In the genomic region with DNA sequence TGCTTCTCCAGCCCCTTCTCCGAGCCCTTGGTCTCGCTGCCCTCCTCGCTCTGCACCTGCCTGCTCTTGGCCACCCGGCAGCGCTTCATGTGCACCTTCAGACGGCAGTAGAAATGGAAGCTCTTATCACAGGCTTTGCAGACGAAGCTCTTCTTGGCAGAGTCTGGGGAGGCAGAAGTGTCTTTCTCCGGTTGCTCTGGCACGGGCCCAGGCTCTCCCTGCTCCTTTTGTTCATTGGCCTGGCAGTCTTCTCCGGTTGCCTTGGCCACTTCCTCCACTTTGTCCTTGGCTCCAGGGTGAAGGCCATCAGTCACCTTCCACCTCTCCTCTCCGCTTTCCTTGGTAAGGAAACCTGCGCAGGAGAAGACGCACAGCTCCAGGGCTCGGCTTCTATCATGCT, we compare ENCODE assay signal across 21 mouse cellular contexts. TPM values are rescaled to one million over a fixed set of nuclear protein-coding genes. Genes with fewer than 3 reads are reported as not detected.
DNase-seq lines count a peak whose midpoint lies in the region; ATAC-seq and TF ChIP-seq lines count a peak whose summit lies in the region.
"Had no signal": no experiment of that assay in that cellular context is flagged by ENCODE, and none has a peak within 500 bp of the region (broad histone marks: within the 10 kb centered on the region; RNA-seq: fewer than 3 reads in every experiment).

No protein-coding gene starts in this region.

- H3K4me2 ChIP-seq in midbrain, embryonic 11.5 days = no peak overlapping the region
- no peak overlapping the region for H3K4me2 ChIP-seq in midbrain, embryonic 15.5 days
- H3K4me2 ChIP-seq: forebrain, embryonic 12.5 days; heart, embryonic 13.5 days; intestine, embryonic 15.5 days had no signal

- ATAC-seq in midbrain, embryonic 11.5 days (ENCODE audit: low FRiP score) = no peak
- no peak for ATAC-seq in midbrain, embryonic 15.5 days (replicated peaks)
- ATAC-seq: intestine, embryonic 15.5 days; midbrain, embryonic 16.5 days had no signal

- TF ChIP-seq CTCF in cerebellum, adult 2 months (IDR thresholded peaks at IDR 0.05; ENCODE audit: borderline replicate concordance, insufficient read depth, low read depth, low read length) = no peak

- H3K4me3 ChIP-seq in midbrain, embryonic 11.5 days (ENCODE audit: low read depth, low read length) = no peak overlapping the region
- H3K4me3 ChIP-seq in midbrain, embryonic 15.5 days = no peak overlapping the region
- no peak overlapping the region for H3K4me3 ChIP-seq in cerebellum, adult 2 months (replicated peaks; ENCODE audit: insufficient read depth, low read depth, low read length)
- H3K4me3 ChIP-seq: forebrain, embryonic 12.5 days; heart, embryonic 13.5 days; hindbrain, embryonic 10.5 days; intestine, embryonic 15.5 days had no signal

- H3K4me1 ChIP-seq in midbrain, embryonic 11.5 days (ENCODE audit: control insufficient read depth, insufficient read depth, low read length) = no peaks in the 10 kb centered on the region
- H3K4me1 ChIP-seq in midbrain, embryonic 15.5 days = no peaks in the 10 kb centered on the region
- H3K4me1 ChIP-seq in cerebellum, adult 2 months (ENCODE audit: control insufficient read depth, insufficient read depth, low read length) = peaks cover 38% of the 10 kb centered on the region
- H3K4me1 ChIP-seq: intestine, embryonic 15.5 days had no signal

- WGBS in midbrain, embryonic 11.5 days = 93% methylated on average over 14 of the region's 14 CpGs
- WGBS in midbrain, embryonic 15.5 days = 89% methylated on average over 14 of the region's 14 CpGs
- 52% methylated on average over 14 of the region's 14 CpGs for WGBS in cerebellum, adult 2 months

- no peak for TF ChIP-seq POLR2A in cerebellum, adult 2 months (IDR thresholded peaks at IDR 0.05; ENCODE audit: borderline replicate concordance, insufficient read depth, low read length)

- H3K27me3 ChIP-seq in midbrain, embryonic 11.5 days (ENCODE audit: control insufficient read depth, insufficient read depth, low read length) = no peaks in the 10 kb centered on the region
- H3K27me3 ChIP-seq in midbrain, embryonic 15.5 days (replicated peaks) = no peaks in the 10 kb centered on the region
- no peaks in the 10 kb centered on the region for H3K27me3 ChIP-seq in cerebellum, adult 2 months (ENCODE audit: control insufficient read depth, insufficient read depth, low read length)
- H3K27me3 ChIP-seq: forebrain, embryonic 12.5 days; heart, embryonic 13.5 days; intestine, embryonic 15.5 days had no signal

- no peak overlapping the region for H3K27ac ChIP-seq in midbrain, embryonic 11.5 days (ENCODE audit: low read depth, low read length)
- no peak overlapping the region for H3K27ac ChIP-seq in midbrain, embryonic 15.5 days
- H3K27ac ChIP-seq in cerebellum, adult 2 months (ENCODE audit: insufficient read depth, low read length) = no peak overlapping the region
- H3K27ac ChIP-seq: forebrain, embryonic 12.5 days; heart, embryonic 13.5 days; hindbrain, embryonic 10.5 days; intestine, embryonic 15.5 days; kidney, postnatal 0 days; macrophage; stomach, postnatal 0 days had no signal

- DNase-seq in midbrain, embryonic 11.5 days (ENCODE audit: low spot score, missing footprints) = peak; percentile 23
- DNase-seq in adrenal gland, postnatal 36 days = peak; percentile 30 to 42
- peak; percentile 74 to 79 for DNase-seq in cerebellum, adult 2 months
- peak; percentile 7 for DNase-seq in ovary, postnatal 14 days (ENCODE audit: low spot score)
- DNase-seq in kidney, postnatal 36 days = no peak
- DNase-seq in c-Kit-positive CD71-positive TER-119-positive erythroid progenitor cells, embryonic 14.5 days (ENCODE audit: low spot score) = no peak
- DNase-seq: embryo, embryonic 11 days; lung, adult 2 months had no signal

- no peak overlapping the region for H3K9ac ChIP-seq in midbrain, embryonic 11.5 days (ENCODE audit: low read length)
- no peak overlapping the region for H3K9ac ChIP-seq in midbrain, embryonic 15.5 days
- H3K9ac ChIP-seq: forebrain, embryonic 12.5 days; heart, embryonic 13.5 days; intestine, embryonic 15.5 days had no signal

- H3K9me3 ChIP-seq in midbrain, embryonic 11.5 days (ENCODE audit: control insufficient read depth, low read length) = no peaks in the 10 kb centered on the region
- H3K9me3 ChIP-seq in midbrain, embryonic 15.5 days = no peaks in the 10 kb centered on the region
- H3K9me3 ChIP-seq: forebrain, embryonic 12.5 days; G1E; heart, embryonic 13.5 days; hindbrain, embryonic 10.5 days; intestine, embryonic 15.5 days had no signal

- peaks cover 7% of the 10 kb centered on the region; the same call in 1 of the 2 replicates for H3K36me3 ChIP-seq in midbrain, embryonic 11.5 days (ENCODE audit: control insufficient read depth, insufficient read depth, low read length)
- peaks cover 3% of the 10 kb centered on the region; the same call in 1 of the 2 replicates for H3K36me3 ChIP-seq in midbrain, embryonic 15.5 days (replicated peaks)

RNA-seq across cellular contexts. Expression of gene Epha8, which starts 38.7 kb away (rescaled TPM):
- 4.1 and 5.0 TPM in 2 replicates for polyA plus RNA-seq in midbrain, embryonic 11.5 days (2014; fragmentation: Nextera tagmentation; extraction: Ambion mirVana)
- 20.5 and 23.1 TPM in 2 replicates for polyA plus RNA-seq in midbrain, embryonic 15.5 days (2015; fragmentation: Nextera tagmentation; extraction: Ambion mirVana)
- total RNA-seq in adrenal gland, postnatal 36 days (2021) = under 1 TPM; 0.10 to 0.23 TPM
- 44.5 and 51.9 TPM in 2 replicates for polyA plus RNA-seq in cerebellum, adult 2 months (2012; rRNA removed)
- total RNA-seq: gastrocnemius, adult 18-20 months; granulocyte monocyte progenitor cell, adult 5-6 weeks; liver, adult 2 months had no signal
- polyA plus RNA-seq: G1E; liver, adult 2 months; macrophage had no signal

RNA-seq across cellular contexts. Expression of gene Zbtb40, which starts 53.2 kb away (rescaled TPM):
- polyA plus RNA-seq in midbrain, embryonic 11.5 days (2014; fragmentation: Nextera tagmentation; extraction: Ambion mirVana) = 3.4 and 4.2 TPM in 2 replicates
- 3.9 and 4.6 TPM in 2 replicates for polyA plus RNA-seq in midbrain, embryonic 15.5 days (2015; fragmentation: Nextera tagmentation; extraction: Ambion mirVana)
- total RNA-seq in adrenal gland, postnatal 36 days (2021) = 10 to 100 TPM in 1 of 2 experiments, 1 to 10 TPM in 1; 7.9 to 14.0 TPM
- 10.2 and 12.6 TPM in 2 replicates for polyA plus RNA-seq in cerebellum, adult 2 months (2012; rRNA removed)

Comparison
In these comparisons a context has a peak if more than half of its experiments do, and no peak if none do; other contexts are left out.
1. DNase-seq: peak in midbrain, embryonic 11.5 days (single experiment), adrenal gland, postnatal 36 days (2 of 2), cerebellum, adult 2 months (2 of 2) and ovary, postnatal 14 days (single experiment); none in kidney, postnatal 36 days (0 of 2) and c-Kit-positive CD71-positive TER-119-positive erythroid progenitor cells, embryonic 14.5 days (single experiment).